Mouse (Mus musculus): Measurements from ENCODE around the gene Samd4. TPM values are rescaled to one million over a fixed set of nuclear protein-coding genes. Genes with fewer than 3 reads are reported as not detected.

The Samd4 gene
- total and polyA plus RNA-seq, 2 experiments: 1.6 TPM

DNA sequence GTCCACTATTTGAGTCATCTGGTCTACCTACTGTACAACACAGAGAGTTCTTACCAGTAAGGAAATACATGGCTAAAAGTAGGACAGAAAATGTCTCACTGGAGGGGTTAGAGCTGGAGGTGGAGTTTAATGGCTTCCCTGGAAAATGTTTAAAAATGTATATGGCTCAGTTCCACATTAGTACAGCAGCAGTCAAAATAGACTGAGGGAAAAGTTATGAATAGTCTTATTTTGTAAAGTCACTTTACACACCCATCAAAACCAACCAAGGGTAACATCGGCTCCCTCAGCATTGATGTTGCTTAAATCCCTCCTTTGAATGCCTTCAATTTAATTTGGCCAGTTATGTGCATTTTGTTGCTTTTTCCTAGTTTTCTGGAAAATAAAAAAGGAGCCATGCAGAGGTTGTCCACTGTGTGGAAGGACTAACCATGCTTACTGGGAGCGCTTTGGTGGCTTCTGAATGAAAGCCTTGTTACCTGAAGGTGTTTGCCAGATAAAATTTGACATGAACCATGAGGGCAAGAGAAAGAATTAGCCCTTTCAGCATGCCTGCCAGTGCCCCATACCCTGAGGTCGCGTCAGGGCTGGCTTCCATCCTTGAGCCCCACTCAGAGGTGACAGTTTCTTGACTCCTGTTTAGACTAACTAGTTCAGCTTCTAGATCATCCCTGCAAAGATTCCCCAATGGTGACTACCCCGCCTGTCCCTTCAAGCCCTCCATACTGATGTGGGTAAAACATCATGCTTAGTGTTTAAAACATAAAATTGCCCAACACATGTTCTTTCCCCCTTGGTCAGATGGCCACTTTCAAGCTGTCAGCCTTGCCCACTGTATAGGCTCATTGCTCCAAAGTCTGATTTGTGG is 169.3 kb downstream of the Samd4 start:
- H3K4me3 ChIP-seq (ENCODE audit: insufficient read depth, low read depth, low read length): no peak overlapping the region
- H3K4me1 ChIP-seq (ENCODE audit: control insufficient read depth, insufficient read depth, low read length): no peaks in the 10 kb centered on the region
- H3K27ac ChIP-seq (replicated peaks; ENCODE audit: insufficient read depth, low read depth, low read length): no peak overlapping the region
- no peaks in the 10 kb centered on the region for H3K27me3 ChIP-seq (ENCODE audit: control insufficient read depth, insufficient read depth, low read length)
- 98% methylated on average over 5 of the region's 5 CpGs for WGBS
- TF ChIP-seq POLR2A (IDR thresholded peaks at IDR 0.05; ENCODE audit: extremely low read depth, insufficient read depth, low read length) (no peak), CTCF (IDR thresholded peaks at IDR 0.05; ENCODE audit: low read depth, low read length) (no peak)
- no peak for DNase-seq (ENCODE audit: extremely low read depth, low read depth, low spot score)
- no peaks in the 10 kb centered on the region for H3K36me3 ChIP-seq (ENCODE audit: control insufficient read depth, insufficient read depth, low read length)
- H3K79me2 ChIP-seq (ENCODE audit: control insufficient read depth, insufficient read depth, low read length): no peaks in the 10 kb centered on the region
- H3K9ac ChIP-seq (ENCODE audit: low read depth, low read length): no peak overlapping the region

DNA sequence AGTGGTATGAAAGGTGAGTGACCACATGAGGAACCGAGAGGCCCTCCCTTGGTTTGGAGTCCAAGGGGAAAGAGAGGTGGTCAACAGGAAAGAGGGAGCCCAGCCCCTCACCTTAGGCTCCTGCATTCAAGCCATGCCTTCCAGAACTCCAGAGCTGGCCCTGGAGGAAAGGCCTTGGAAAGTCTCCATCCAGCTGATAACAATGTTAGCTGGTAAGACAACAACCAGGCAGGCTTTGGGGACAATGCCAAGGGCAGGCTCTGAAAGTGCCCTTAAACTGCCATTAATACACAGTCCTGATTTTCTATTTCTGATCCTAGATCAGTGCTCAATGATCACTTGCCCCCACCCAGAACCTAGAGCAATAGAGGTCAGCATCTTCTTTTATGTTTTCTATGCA is 170.4 kb downstream of the Samd4 start:
- no peak overlapping the region for H3K27ac ChIP-seq (replicated peaks; ENCODE audit: insufficient read depth, low read depth, low read length)
- no peak for DNase-seq (ENCODE audit: extremely low read depth, low read depth, low spot score)
- no peak for TF ChIP-seq CTCF (IDR thresholded peaks at IDR 0.05; ENCODE audit: low read depth, low read length)
- H3K79me2 ChIP-seq (ENCODE audit: control insufficient read depth, insufficient read depth, low read length): no peaks in the 10 kb centered on the region
- H3K4me1 ChIP-seq (ENCODE audit: control insufficient read depth, insufficient read depth, low read length): no peaks in the 10 kb centered on the region
- H3K36me3 ChIP-seq (ENCODE audit: control insufficient read depth, insufficient read depth, low read length): no peaks in the 10 kb centered on the region
- no peak overlapping the region for H3K9ac ChIP-seq (ENCODE audit: low read depth, low read length)
- WGBS: 85% methylated on average over 1 of the region's 1 CpGs
- no peaks in the 10 kb centered on the region for H3K27me3 ChIP-seq (ENCODE audit: control insufficient read depth, insufficient read depth, low read length)
- H3K4me3 ChIP-seq (ENCODE audit: insufficient read depth, low read depth, low read length): no peak overlapping the region

DNA sequence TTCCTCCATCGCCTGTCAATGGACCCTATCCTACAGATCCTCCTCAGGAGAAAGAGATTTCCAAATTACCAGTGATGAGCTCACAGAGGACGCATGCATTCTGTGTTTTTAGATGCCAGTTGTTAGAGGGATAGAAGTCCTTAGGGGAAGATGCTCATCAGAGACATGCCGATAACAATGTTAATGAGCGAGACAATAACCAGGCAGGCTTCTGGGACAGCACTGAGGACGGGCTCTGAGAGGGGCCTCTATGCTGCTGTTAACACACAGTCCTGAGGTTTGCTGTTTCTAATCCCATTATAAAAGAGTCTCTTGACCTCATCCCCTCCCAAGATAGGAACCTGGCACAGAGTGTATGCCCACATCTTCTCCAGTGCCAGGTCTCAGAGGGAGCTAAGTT is 171.2 kb downstream of the Samd4 start:
- H3K4me1 ChIP-seq (ENCODE audit: control insufficient read depth, insufficient read depth, low read length): no peaks in the 10 kb centered on the region
- no peaks in the 10 kb centered on the region for H3K27me3 ChIP-seq (ENCODE audit: control insufficient read depth, insufficient read depth, low read length)
- H3K79me2 ChIP-seq (ENCODE audit: control insufficient read depth, insufficient read depth, low read length): no peaks in the 10 kb centered on the region
- H3K36me3 ChIP-seq (ENCODE audit: control insufficient read depth, insufficient read depth, low read length): no peaks in the 10 kb centered on the region
- H3K9ac ChIP-seq (ENCODE audit: low read depth, low read length): no peak overlapping the region
- 94% methylated on average over 5 of the region's 5 CpGs for WGBS
- no peak for TF ChIP-seq POLR2A (IDR thresholded peaks at IDR 0.05; ENCODE audit: extremely low read depth, insufficient read depth, low read length)
- no peak overlapping the region for H3K4me3 ChIP-seq (ENCODE audit: insufficient read depth, low read depth, low read length)
- H3K27ac ChIP-seq (replicated peaks; ENCODE audit: insufficient read depth, low read depth, low read length): no peak overlapping the region
- no peak for DNase-seq (ENCODE audit: extremely low read depth, low read depth, low spot score)

DNA sequence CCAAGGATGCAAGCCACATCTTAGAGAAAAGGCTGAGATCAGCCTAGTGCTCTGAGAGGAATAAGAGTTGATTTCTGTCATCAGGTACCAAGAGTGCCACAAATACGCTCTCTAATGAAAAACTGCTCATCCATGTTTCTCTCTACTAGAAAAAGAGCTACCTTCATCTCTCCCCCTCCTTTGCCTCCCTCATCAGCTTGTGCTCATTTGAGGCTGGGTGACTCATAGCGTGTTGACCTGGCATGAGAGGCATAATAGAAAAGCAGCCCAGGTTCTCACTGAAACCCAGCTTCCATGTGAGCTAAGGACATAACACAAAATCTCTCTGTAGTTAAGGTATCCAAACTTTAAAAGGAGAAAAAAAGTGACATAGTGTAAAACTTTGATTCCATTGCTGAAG is 176.3 kb downstream of the Samd4 start:
- DNase-seq (ENCODE audit: extremely low read depth, low read depth, low spot score): no peak
- 99% methylated on average over 2 of the region's 2 CpGs for WGBS
- Histone ChIP-seq H3K27ac (replicated peaks; ENCODE audit: insufficient read depth, low read depth, low read length) (no peak overlapping the region), H3K79me2 (ENCODE audit: control insufficient read depth, insufficient read depth, low read length) (no peaks in the 10 kb centered on the region), H3K9ac (ENCODE audit: low read depth, low read length) (no peak overlapping the region), H3K4me3 (ENCODE audit: insufficient read depth, low read depth, low read length) (no peak overlapping the region), H3K27me3 (ENCODE audit: control insufficient read depth, insufficient read depth, low read length) (no peaks in the 10 kb centered on the region), H3K4me1 (ENCODE audit: control insufficient read depth, insufficient read depth, low read length) (no peaks in the 10 kb centered on the region), H3K36me3 (ENCODE audit: control insufficient read depth, insufficient read depth, low read length) (no peaks in the 10 kb centered on the region)
- TF ChIP-seq CTCF (IDR thresholded peaks at IDR 0.05; ENCODE audit: low read depth, low read length): no peak
- no peak for TF ChIP-seq POLR2A (IDR thresholded peaks at IDR 0.05; ENCODE audit: extremely low read depth, insufficient read depth, low read length)

DNA sequence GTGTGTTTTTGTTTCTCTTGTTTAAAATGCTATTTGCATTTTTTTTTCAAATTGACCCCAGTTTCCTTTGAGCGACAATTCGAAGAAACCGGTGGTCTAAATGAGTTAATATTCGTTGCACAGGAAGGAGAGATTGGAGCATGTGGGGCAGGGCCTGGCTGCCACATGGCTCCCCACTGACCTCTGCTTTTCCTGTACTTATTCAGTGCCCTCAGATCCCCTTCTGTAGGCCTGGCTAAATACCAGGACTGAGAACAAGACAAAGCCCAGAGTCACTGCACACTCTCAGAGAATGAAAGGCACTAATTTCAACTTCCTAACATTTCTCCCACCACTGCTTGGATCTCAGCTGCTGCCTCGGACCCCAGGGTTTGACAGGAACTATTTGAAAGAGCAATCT is 182.4 kb downstream of the Samd4 start:
- peaks cover 3% of the 10 kb centered on the region; the same call in 1 of the 2 replicates for H3K36me3 ChIP-seq (ENCODE audit: control insufficient read depth, insufficient read depth, low read length)
- H3K4me1 ChIP-seq (ENCODE audit: control insufficient read depth, insufficient read depth, low read length): no peaks in the 10 kb centered on the region
- H3K27me3 ChIP-seq (ENCODE audit: control insufficient read depth, insufficient read depth, low read length): no peaks in the 10 kb centered on the region
- 68% methylated on average over 5 of the region's 5 CpGs for WGBS
- H3K79me2 ChIP-seq (ENCODE audit: control insufficient read depth, insufficient read depth, low read length): no peaks in the 10 kb centered on the region
- no peak overlapping the region for H3K4me3 ChIP-seq (ENCODE audit: insufficient read depth, low read depth, low read length)
- TF ChIP-seq CTCF (IDR thresholded peaks at IDR 0.05; ENCODE audit: low read depth, low read length) (no peak), POLR2A (IDR thresholded peaks at IDR 0.05; ENCODE audit: extremely low read depth, insufficient read depth, low read length) (no peak)
- H3K27ac ChIP-seq (replicated peaks; ENCODE audit: insufficient read depth, low read depth, low read length): no peak overlapping the region
- H3K9ac ChIP-seq (ENCODE audit: low read depth, low read length): no peak overlapping the region
- no peak for DNase-seq (ENCODE audit: extremely low read depth, low read depth, low spot score)

DNA sequence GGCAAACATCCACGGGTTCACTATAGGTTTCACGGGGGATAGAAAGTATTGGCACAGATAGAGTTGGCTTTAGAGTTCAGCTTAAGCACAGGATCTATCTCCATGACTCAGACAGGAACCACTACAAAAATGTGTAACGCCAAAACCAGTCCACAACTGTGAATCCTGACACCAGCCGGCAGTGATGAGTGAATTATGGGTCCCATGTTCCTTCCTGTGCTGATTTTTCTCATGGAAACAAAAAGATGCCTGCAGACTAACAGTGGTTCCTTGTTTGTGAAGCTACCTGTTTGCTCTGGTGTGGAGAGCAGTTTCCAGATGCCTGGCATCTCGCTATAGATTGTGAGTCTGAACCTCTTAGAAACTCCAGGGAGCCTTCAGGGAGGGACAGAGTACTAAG is 184.2 kb downstream of the Samd4 start:
- peaks cover 3% of the 10 kb centered on the region; the same call in 1 of the 2 replicates for H3K36me3 ChIP-seq (ENCODE audit: control insufficient read depth, insufficient read depth, low read length)
- 76% methylated on average over 5 of the region's 5 CpGs for WGBS
- no peak for TF ChIP-seq CTCF (IDR thresholded peaks at IDR 0.05; ENCODE audit: low read depth, low read length)
- no peak for TF ChIP-seq POLR2A (IDR thresholded peaks at IDR 0.05; ENCODE audit: extremely low read depth, insufficient read depth, low read length)
- H3K4me3 ChIP-seq (ENCODE audit: insufficient read depth, low read depth, low read length): no peak overlapping the region
- no peak for DNase-seq (ENCODE audit: extremely low read depth, low read depth, low spot score)
- H3K9ac ChIP-seq (ENCODE audit: low read depth, low read length): no peak overlapping the region
- no peaks in the 10 kb centered on the region for H3K4me1 ChIP-seq (ENCODE audit: control insufficient read depth, insufficient read depth, low read length)
- H3K27ac ChIP-seq (replicated peaks; ENCODE audit: insufficient read depth, low read depth, low read length): no peak overlapping the region
- no peaks in the 10 kb centered on the region for H3K79me2 ChIP-seq (ENCODE audit: control insufficient read depth, insufficient read depth, low read length)
- H3K27me3 ChIP-seq (ENCODE audit: control insufficient read depth, insufficient read depth, low read length): no peaks in the 10 kb centered on the region
